Mouse (Mus musculus) cerebellum, adult 2 months (tissue): ENCODE data around the gene Cryzl1.

Experiments
- CTCF ChIP-seq: fragments of 200-500 bp; IDR thresholded peaks from 2 replicates; pipeline ENCODE4 v1.5.1; 2011; ENCODE audit warnings: low read depth, mild to moderate bottlenecking, control low read depth, low read length, moderate library complexity, borderline replicate concordance; ENCODE audit not compliant: insufficient read depth
- POLR2A ChIP-seq: fragments of 200-500 bp; IDR thresholded peaks from 2 replicates; pipeline ENCODE4 v1.6.1; 2011; ENCODE audit warnings: low read length, control low read depth, borderline replicate concordance; ENCODE audit not compliant: insufficient read depth

GRCm38 (mm10) chr16:91662336-91662735 is 66.4 kb downstream of the Cryzl1 start:
- TF ChIP-seq POLR2A (no peak), CTCF (no peak)
